ENCODE assay signal across 8 mouse cellular contexts in the genomic region with DNA sequence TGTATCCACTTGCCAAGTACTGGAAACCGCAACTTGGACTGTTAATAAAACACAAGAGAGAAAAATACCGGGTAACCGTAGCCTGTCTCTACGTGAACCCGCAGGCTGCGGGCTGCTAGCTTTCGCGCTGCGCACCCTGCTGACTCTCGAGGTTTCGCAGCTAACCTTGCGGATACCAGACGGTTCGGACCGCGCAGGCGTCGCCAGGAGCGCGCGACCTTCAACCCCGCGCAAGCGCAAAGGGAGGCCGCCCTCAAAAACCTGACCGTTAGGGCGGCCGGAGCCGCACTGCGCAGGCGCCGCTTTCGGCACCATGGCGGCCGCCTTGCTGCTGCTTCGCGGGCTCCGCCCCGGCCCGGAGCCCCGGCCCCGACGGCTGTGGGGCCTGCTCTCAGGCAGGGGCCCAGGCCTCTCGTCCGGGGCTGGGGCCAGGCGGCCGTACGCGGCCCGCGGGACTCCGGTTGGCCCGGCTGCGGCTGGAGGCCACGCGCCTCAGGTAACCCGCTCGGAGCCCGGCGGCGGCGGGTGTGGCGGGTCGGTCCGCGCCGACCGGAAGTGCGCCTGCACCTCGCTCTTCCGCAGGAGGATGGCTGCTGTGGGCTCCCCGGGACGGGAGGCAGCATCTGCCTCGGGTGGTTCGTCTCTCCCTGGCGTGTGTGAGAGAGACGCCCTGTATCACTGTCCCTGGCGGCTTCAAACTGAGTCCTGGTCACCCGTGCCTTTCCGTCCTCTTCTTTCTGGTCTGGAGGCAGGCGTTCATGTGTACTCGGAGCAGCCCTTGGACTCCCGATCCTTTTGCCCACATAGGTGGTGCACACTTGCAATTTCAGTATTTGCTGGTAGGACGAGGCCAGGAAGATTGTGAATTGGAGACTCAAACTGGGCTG. TPM values are rescaled to one million over a fixed set of nuclear protein-coding genes. Genes with fewer than 3 reads are reported as not detected.
DNase-seq lines count a peak whose midpoint lies in the region; ATAC-seq and TF ChIP-seq lines count a peak whose summit lies in the region.

No protein-coding gene starts in this region.

- peak; percentile 96 for DNase-seq in 3134 (ENCODE audit: extremely low read depth, insufficient read length, low spot score)
- peak; percentile 97 for DNase-seq in adrenal gland, postnatal 36 days
- DNase-seq in heart, adult 2 months = peak; percentile 96 to 98
- DNase-seq in kidney, adult 8-10 months = peak; percentile 94 to 95
- DNase-seq in spleen, postnatal 10 days (ENCODE audit: low spot score in 2 of 2) = peak; percentile 96 to 97

- 0 out of 2 replicates have a peak, but pooled peaks have one; percentile 35 for TF ChIP-seq EP300 in heart, adult 2 months (IDR thresholded peaks at IDR 0.05; ENCODE audit: insufficient read depth, low read depth, low read length)

- peak overlapping the region; percentile 97 for H3K4me3 ChIP-seq in embryonic facial prominence, embryonic 13.5 days
- H3K4me3 ChIP-seq in heart, adult 2 months = peak overlapping the region; percentile 84
- peak overlapping the region; percentile 93 for H3K4me3 ChIP-seq in limb, embryonic 13.5 days
- peak overlapping the region; percentile 87 for H3K4me3 ChIP-seq in midbrain, embryonic 16.5 days (ENCODE audit: low read depth, low read length)

- intact Hi-C loops in heart, adult 2 months (cut with DNase I) = loop anchor here (1.0 kb wide), 3 partner anchors 23 to 159 kb away; a partner anchor contains a TSS

- H3K27me3 ChIP-seq in embryonic facial prominence, embryonic 13.5 days = no peaks in the 10 kb centered on the region
- H3K27me3 ChIP-seq in heart, adult 2 months (ENCODE audit: control insufficient read depth, insufficient read depth, low read length) = no peaks in the 10 kb centered on the region
- H3K27me3 ChIP-seq in limb, embryonic 13.5 days = no peaks in the 10 kb centered on the region
- no peaks in the 10 kb centered on the region for H3K27me3 ChIP-seq in midbrain, embryonic 16.5 days (ENCODE audit: control insufficient read depth, insufficient read depth, low read depth, low read length)

- peaks cover 20% of the 10 kb centered on the region for H3K36me3 ChIP-seq in embryonic facial prominence, embryonic 13.5 days
- peaks cover 3% of the 10 kb centered on the region; the same call in 1 of the 2 replicates for H3K36me3 ChIP-seq in heart, adult 2 months (ENCODE audit: control insufficient read depth, insufficient read depth, low read length)
- H3K36me3 ChIP-seq in limb, embryonic 13.5 days = peaks cover 22% of the 10 kb centered on the region
- no peaks in the 10 kb centered on the region for H3K36me3 ChIP-seq in midbrain, embryonic 16.5 days (ENCODE audit: control insufficient read depth, insufficient read depth, low read length)

- no peaks in the 10 kb centered on the region for H3K9me3 ChIP-seq in embryonic facial prominence, embryonic 13.5 days
- H3K9me3 ChIP-seq in limb, embryonic 13.5 days = no peaks in the 10 kb centered on the region
- no peaks in the 10 kb centered on the region for H3K9me3 ChIP-seq in midbrain, embryonic 16.5 days (replicated peaks; ENCODE audit: control insufficient read depth, low read length, poor library complexity, severe bottlenecking)

- ATAC-seq in embryonic facial prominence, embryonic 13.5 days (ENCODE audit: insufficient number of reproducible peaks, insufficient read depth, low FRiP score, low TSS enrichment, low read depth) = peak; percentile 95
- ATAC-seq in limb, embryonic 13.5 days (ENCODE audit: low FRiP score, low read depth) = peak; percentile 96
- peak; percentile 98 for ATAC-seq in midbrain, embryonic 16.5 days

- H3K9ac ChIP-seq in embryonic facial prominence, embryonic 13.5 days = peak overlapping the region; percentile 93
- peak overlapping the region; percentile 88 for H3K9ac ChIP-seq in heart, adult 2 months (ENCODE audit: low read depth, low read length)
- peak overlapping the region; percentile 94 for H3K9ac ChIP-seq in limb, embryonic 13.5 days
- H3K9ac ChIP-seq in midbrain, embryonic 16.5 days (ENCODE audit: low read depth, low read length) = peak overlapping the region; percentile 95

- peak overlapping the region; percentile 92 for H3K27ac ChIP-seq in embryonic facial prominence, embryonic 13.5 days
- H3K27ac ChIP-seq in heart, adult 2 months = peak overlapping the region; percentile 92
- H3K27ac ChIP-seq in limb, embryonic 13.5 days = peak overlapping the region; percentile 82
- peak overlapping the region; percentile 94 for H3K27ac ChIP-seq in midbrain, embryonic 16.5 days (ENCODE audit: low read length)

- TF ChIP-seq POLR2A in heart, adult 2 months (IDR thresholded peaks at IDR 0.05; ENCODE audit: insufficient read depth, low read depth, low read length) = peak; percentile 97

- TF ChIP-seq CTCF in heart, adult 2 months (IDR thresholded peaks at IDR 0.05) = peak; percentile 79

- peaks cover 3% of the 10 kb centered on the region; the same call in 1 of the 2 replicates for H3K79me2 ChIP-seq in heart, adult 2 months (replicated peaks; ENCODE audit: control insufficient read depth, insufficient read depth, low read length)

- H3K4me2 ChIP-seq in embryonic facial prominence, embryonic 13.5 days = peak overlapping the region; percentile 80
- peak overlapping the region; percentile 86 for H3K4me2 ChIP-seq in limb, embryonic 13.5 days (replicated peaks)
- peak overlapping the region; percentile 87 for H3K4me2 ChIP-seq in midbrain, embryonic 16.5 days (ENCODE audit: low read length)

- peaks cover 22% of the 10 kb centered on the region for H3K4me1 ChIP-seq in embryonic facial prominence, embryonic 13.5 days
- H3K4me1 ChIP-seq in heart, adult 2 months (ENCODE audit: control insufficient read depth, insufficient read depth, low read length) = peaks cover 7% of the 10 kb centered on the region
- peaks cover 23% of the 10 kb centered on the region for H3K4me1 ChIP-seq in limb, embryonic 13.5 days
- peaks cover 21% of the 10 kb centered on the region for H3K4me1 ChIP-seq in midbrain, embryonic 16.5 days (ENCODE audit: control insufficient read depth, insufficient read depth, low read length)

- under 1% methylated on average over 84 of the region's 84 CpGs for whole genome bisulfite sequencing in embryonic facial prominence, embryonic 13.5 days
- under 1% methylated on average over 84 of the region's 84 CpGs for WGBS in heart, adult 2 months
- under 1% methylated on average over 84 of the region's 84 CpGs for WGBS in limb, embryonic 13.5 days
- WGBS in midbrain, embryonic 16.5 days = under 1% methylated on average over 84 of the region's 84 CpGs

RNA-seq across cellular contexts. Expression of a gene that starts 2.7 kb away (rescaled TPM):
- total RNA-seq in adrenal gland, postnatal 36 days (2021) = 10 to 100 TPM; 82.4 to 92.7 TPM
- polyA plus RNA-seq in embryonic facial prominence, embryonic 13.5 days (2015; fragmentation: Nextera tagmentation; extraction: Ambion mirVana) = 47.9 and 49.8 TPM in 2 replicates
- total RNA-seq in heart, adult 2 months (2021) = 10 to 100 TPM; 74.4 to 88.2 TPM
- 95.9 and 113 TPM in 2 replicates for polyA plus RNA-seq in heart, adult 2 months (2012; rRNA removed)
- 40.8 and 41.5 TPM in 2 replicates for polyA plus RNA-seq in limb, embryonic 13.5 days (2015; fragmentation: Nextera tagmentation; extraction: Ambion mirVana)
- 47.4 and 48.2 TPM in 2 replicates for polyA plus RNA-seq in midbrain, embryonic 16.5 days (2015; fragmentation: Nextera tagmentation; extraction: Ambion mirVana)

RNA-seq across cellular contexts. Expression of a gene that starts 23.4 kb away (rescaled TPM):
- total RNA-seq in adrenal gland, postnatal 36 days (2021) = 10 to 100 TPM; 80.6 to 81.1 TPM
- 40.9 and 44.1 TPM in 2 replicates for polyA plus RNA-seq in embryonic facial prominence, embryonic 13.5 days (2015; fragmentation: Nextera tagmentation; extraction: Ambion mirVana)
- 10 to 100 TPM; 68.0 to 76.3 TPM for total RNA-seq in heart, adult 2 months (2021)
- polyA plus RNA-seq in heart, adult 2 months (2012; rRNA removed) = 34.4 and 48.3 TPM in 2 replicates
- 40.9 and 48.7 TPM in 2 replicates for polyA plus RNA-seq in limb, embryonic 13.5 days (2015; fragmentation: Nextera tagmentation; extraction: Ambion mirVana)
- 23.2 and 25.8 TPM in 2 replicates for polyA plus RNA-seq in midbrain, embryonic 16.5 days (2015; fragmentation: Nextera tagmentation; extraction: Ambion mirVana)

RNA-seq across cellular contexts. Expression of a gene that starts 36.7 kb away (rescaled TPM):
- 100 to 1,000 TPM; 706 to 750 TPM for total RNA-seq in adrenal gland, postnatal 36 days (2021)
- 1,270 and 1,597 TPM in 2 replicates for polyA plus RNA-seq in embryonic facial prominence, embryonic 13.5 days (2015; fragmentation: Nextera tagmentation; extraction: Ambion mirVana)
- 100 to 1,000 TPM; 418 to 463 TPM for total RNA-seq in heart, adult 2 months (2021)
- 440 and 616 TPM in 2 replicates for polyA plus RNA-seq in heart, adult 2 months (2012; rRNA removed)
- 1,375 and 1,469 TPM in 2 replicates for polyA plus RNA-seq in limb, embryonic 13.5 days (2015; fragmentation: Nextera tagmentation; extraction: Ambion mirVana)
- polyA plus RNA-seq in midbrain, embryonic 16.5 days (2015; fragmentation: Nextera tagmentation; extraction: Ambion mirVana) = 639 and 669 TPM in 2 replicates

RNA-seq across cellular contexts. Expression of a gene that starts 51.7 kb away (rescaled TPM):
- 1 to 10 TPM; 3.6 to 5.0 TPM for total RNA-seq in adrenal gland, postnatal 36 days (2021)
- polyA plus RNA-seq in embryonic facial prominence, embryonic 13.5 days (2015; fragmentation: Nextera tagmentation; extraction: Ambion mirVana) = 1.6 and 2.6 TPM in 2 replicates
- under 1 TPM; 0.18 to 0.91 TPM for total RNA-seq in heart, adult 2 months (2021)
- polyA plus RNA-seq in heart, adult 2 months (2012; rRNA removed) = 0.91 and 1.7 TPM in 2 replicates
- polyA plus RNA-seq in limb, embryonic 13.5 days (2015; fragmentation: Nextera tagmentation; extraction: Ambion mirVana) = 0.64 and 0.72 TPM in 2 replicates
- polyA plus RNA-seq in midbrain, embryonic 16.5 days (2015; fragmentation: Nextera tagmentation; extraction: Ambion mirVana) = 10.1 and 17.1 TPM in 2 replicates

Comparison
In these comparisons a context has a peak if more than half of its experiments do, and no peak if none do; other contexts are left out.
1. Peak in every context shown above with its lines: DNase-seq, ATAC-seq, H3K4me3 ChIP-seq and H3K27ac ChIP-seq.